Mouse (Mus musculus) forebrain, embryonic 12.5 days (tissue): ENCODE data around the gene Gm37240. TPM values are rescaled to one million over a fixed set of nuclear protein-coding genes. Genes with fewer than 3 reads are reported as not detected.

Experiments
- ATAC-seq: fragments of 200-750 bp; cut with Nextera tagmentation; 2 replicates; pipeline ENCODE4 v1.8.0; 2017; ENCODE audit warnings: moderate TSS enrichment; ENCODE audit not compliant: low FRiP score
- H3K27ac ChIP-seq: fragments of 300-500 bp; sonication (generic); 2 replicates; pipeline ENCODE4 v1.5.1; 2016; ENCODE audit warnings: mild to moderate bottlenecking
- H3K27me3 ChIP-seq: fragments of 300-500 bp; sonication (generic); 2 replicates; pipeline ENCODE4 v1.6.1; 2016; ENCODE audit warnings: mild to moderate bottlenecking
- H3K36me3 ChIP-seq: fragments of 300-500 bp; sonication (generic); replicated peaks from 2 replicates; pipeline ENCODE4 v1.6.1; 2016; ENCODE audit warnings: mild to moderate bottlenecking
- H3K4me1 ChIP-seq: fragments of 300-500 bp; sonication (generic); 2 replicates; pipeline ENCODE4 v1.6.1; 2016
- H3K4me2 ChIP-seq: fragments of 300-500 bp; sonication (generic); 2 replicates; pipeline ENCODE4 v1.6.1; 2016; ENCODE audit warnings: mild to moderate bottlenecking, moderate library complexity
- H3K4me3 ChIP-seq: fragments of 300-500 bp; sonication (generic); replicated peaks from 2 replicates; pipeline ENCODE4 v1.5.1; 2016; ENCODE audit warnings: mild to moderate bottlenecking
- H3K9ac ChIP-seq: fragments of 300-500 bp; sonication (generic); 2 replicates; pipeline ENCODE4 v1.6.1; 2016; ENCODE audit warnings: mild to moderate bottlenecking
- H3K9me3 ChIP-seq: fragments of 300-500 bp; sonication (generic); 2 replicates; pipeline ENCODE4 v1.6.1; 2016
- WGBS: fragments of 180-500 bp; shearing (Covaris S2); methylation state at CpG from one replicate; pipeline ENCODE4 v1.1.7; 2016; 5-methylcytosine and 5-hydroxymethylcytosine counted together
- polyA plus RNA-seq: library from polyadenylated mRNA; unstranded; fragments of >200 nt; fragmentation: Nextera tagmentation; extraction: Ambion mirVana; gene quantifications from 2 replicates; pipeline ENCODE4 v1.2.1, GENCODE M21; 2016

Gene Gm37240
- polyA plus RNA-seq, 1 experiment from 2014 or later, result 0.57 TPM

GRCm38 (mm10) chr3:85764937-85765337, 122.4 kb downstream of the Gm37240 start:
- no peak overlapping the region for H3K4me3 ChIP-seq
- H3K27me3 ChIP-seq, result no peaks in the 10 kb centered on the region; the same call in 1 of the 2 replicates
- no peak overlapping the region for H3K9ac ChIP-seq
- 0 out of 2 replicates have a peak overlapping the region, but pooled peaks have one; percentile 9 for H3K27ac ChIP-seq
- H3K4me2 ChIP-seq, result peak overlapping the region; percentile 31
- ATAC-seq, result peak; percentile 14; the same call in 1 of the 2 replicates
- H3K36me3 ChIP-seq, result no peaks in the 10 kb centered on the region
- peaks cover 14% of the 10 kb centered on the region for H3K4me1 ChIP-seq
- WGBS, result 33% methylated on average over 7 of the region's 7 CpGs
- H3K9me3 ChIP-seq, result no peaks in the 10 kb centered on the region

GRCm38 (mm10) chr3:85764008-85764834, 123.1 kb downstream of the Gm37240 start:
- H3K4me2 ChIP-seq, result peak overlapping the region; percentile 31

GRCm38 (mm10) chr3:85757944-85758343, 129.4 kb downstream of the Gm37240 start:
- no peak overlapping the region for H3K9ac ChIP-seq
- no peak overlapping the region for H3K4me3 ChIP-seq
- no peaks in the 10 kb centered on the region for H3K9me3 ChIP-seq
- H3K4me1 ChIP-seq, result peaks cover 3% of the 10 kb centered on the region; the same call in 1 of the 2 replicates
- no peaks in the 10 kb centered on the region for H3K36me3 ChIP-seq
- no peak overlapping the region for H3K4me2 ChIP-seq
- ATAC-seq, result no peak
- no peak overlapping the region for H3K27ac ChIP-seq
- no peaks in the 10 kb centered on the region; the same call in 1 of the 2 replicates for H3K27me3 ChIP-seq
- WGBS, result 86% methylated on average over 2 of the region's 2 CpGs

More at GRCm38 (mm10) chr3:85764008-85764834, 123.1 kb downstream of the Gm37240 start:
- H3K9me3 ChIP-seq, result no peaks in the 10 kb centered on the region
- WGBS, result 19% methylated on average over 18 of the region's 18 CpGs
- H3K4me1 ChIP-seq, result peaks cover 14% of the 10 kb centered on the region
- no peak overlapping the region for H3K4me3 ChIP-seq
- no peaks in the 10 kb centered on the region; the same call in 1 of the 2 replicates for H3K27me3 ChIP-seq
- H3K9ac ChIP-seq, result no peak overlapping the region
- ATAC-seq, result peak; percentile 77
- no peaks in the 10 kb centered on the region for H3K36me3 ChIP-seq
- H3K27ac ChIP-seq, result peak overlapping the region; percentile 65

- Histone ChIP-seq H3K27ac (no peak overlapping the region), H3K9ac (no peak overlapping the region), H3K27me3 (no peaks in the 10 kb centered on the region), H3K9me3 (no peaks in the 10 kb centered on the region), H3K4me2 (no peak overlapping the region), H3K4me3 (no peak overlapping the region), H3K36me3 (no peaks in the 10 kb centered on the region), H3K4me1 (peaks cover 6% of the 10 kb centered on the region; the same call in 1 of the 2 replicates)
- 91% methylated on average over 4 of the region's 4 CpGs for WGBS
- no peak for ATAC-seq
Observed at GRCm38 (mm10) chr3:85757435-85757834, 129.9 kb downstream of the Gm37240 start.

- no peak overlapping the region for H3K27ac ChIP-seq
- H3K36me3 ChIP-seq, result no peaks in the 10 kb centered on the region
- H3K27me3 ChIP-seq, result no peaks in the 10 kb centered on the region
- ATAC-seq, result no peak
- H3K9ac ChIP-seq, result no peak overlapping the region
- no peaks in the 10 kb centered on the region for H3K9me3 ChIP-seq
- H3K4me2 ChIP-seq, result no peak overlapping the region
- no peak overlapping the region for H3K4me3 ChIP-seq
- 53% methylated on average over 4 of the region's 4 CpGs for WGBS
- peaks cover 14% of the 10 kb centered on the region for H3K4me1 ChIP-seq
Observed at GRCm38 (mm10) chr3:85749348-85749747, 138.0 kb downstream of the Gm37240 start.

- no peak overlapping the region for H3K27ac ChIP-seq
- no peak overlapping the region for H3K9ac ChIP-seq
- ATAC-seq, result no peak
- WGBS, result 17% methylated on average over 4 of the region's 4 CpGs
- H3K36me3 ChIP-seq, result no peaks in the 10 kb centered on the region
- no peaks in the 10 kb centered on the region for H3K27me3 ChIP-seq
- H3K4me1 ChIP-seq, result peaks cover 14% of the 10 kb centered on the region
- H3K9me3 ChIP-seq, result no peaks in the 10 kb centered on the region
- H3K4me3 ChIP-seq, result no peak overlapping the region
- no peak overlapping the region for H3K4me2 ChIP-seq
Observed at GRCm38 (mm10) chr3:85748863-85749262, 138.5 kb downstream of the Gm37240 start.

GRCm38 (mm10) chr3:85746116-85746515, 141.2 kb downstream of the Gm37240 start:
- WGBS, result 67% methylated on average over 4 of the region's 4 CpGs
- Histone ChIP-seq H3K4me1 (peaks cover 8% of the 10 kb centered on the region), H3K27me3 (no peaks in the 10 kb centered on the region), H3K4me2 (no peak overlapping the region), H3K36me3 (no peaks in the 10 kb centered on the region), H3K4me3 (no peak overlapping the region), H3K27ac (no peak overlapping the region), H3K9ac (no peak overlapping the region), H3K9me3 (no peaks in the 10 kb centered on the region)
- no peak for ATAC-seq

GRCm38 (mm10) chr3:85741767-85742166, 145.6 kb downstream of the Gm37240 start:
- H3K36me3 ChIP-seq, result no peaks in the 10 kb centered on the region
- no peaks in the 10 kb centered on the region for H3K9me3 ChIP-seq
- no peaks in the 10 kb centered on the region for H3K27me3 ChIP-seq
- no peaks in the 10 kb centered on the region for H3K4me1 ChIP-seq
- no peak overlapping the region for H3K27ac ChIP-seq
- H3K4me2 ChIP-seq, result no peak overlapping the region
- no peak overlapping the region for H3K4me3 ChIP-seq
- no peak overlapping the region for H3K9ac ChIP-seq
- 92% methylated on average over 3 of the region's 3 CpGs for WGBS
- ATAC-seq, result no peak

- no peaks in the 10 kb centered on the region for H3K4me1 ChIP-seq
- H3K4me2 ChIP-seq, result no peak overlapping the region
- H3K27ac ChIP-seq, result no peak overlapping the region
- 74% methylated on average over 3 of the region's 3 CpGs for WGBS
- H3K27me3 ChIP-seq, result no peaks in the 10 kb centered on the region
- H3K9me3 ChIP-seq, result no peaks in the 10 kb centered on the region
- H3K36me3 ChIP-seq, result no peaks in the 10 kb centered on the region
- no peak overlapping the region for H3K4me3 ChIP-seq
- ATAC-seq, result no peak
- no peak overlapping the region for H3K9ac ChIP-seq
Observed at GRCm38 (mm10) chr3:85738591-85738990, 148.7 kb downstream of the Gm37240 start.

GRCm38 (mm10) chr3:85733939-85734729, 153.2 kb downstream of the Gm37240 start:
- no peaks in the 10 kb centered on the region for H3K27me3 ChIP-seq
- WGBS, result 80% methylated on average over 5 of the region's 5 CpGs
- ATAC-seq, result no peak
- no peak overlapping the region for H3K4me3 ChIP-seq
- H3K9ac ChIP-seq, result no peak overlapping the region
- H3K36me3 ChIP-seq, result no peaks in the 10 kb centered on the region
- H3K4me2 ChIP-seq, result no peak overlapping the region
- no peaks in the 10 kb centered on the region for H3K9me3 ChIP-seq
- no peak overlapping the region for H3K27ac ChIP-seq
- H3K4me1 ChIP-seq, result no peaks in the 10 kb centered on the region

GRCm38 (mm10) chr3:85727171-85727570, 160.1 kb downstream of the Gm37240 start:
- H3K4me2 ChIP-seq, result no peak overlapping the region
- H3K9me3 ChIP-seq, result no peaks in the 10 kb centered on the region
- no peak for ATAC-seq
- H3K27me3 ChIP-seq, result no peaks in the 10 kb centered on the region
- H3K4me3 ChIP-seq, result no peak overlapping the region
- no peaks in the 10 kb centered on the region for H3K36me3 ChIP-seq
- H3K27ac ChIP-seq, result no peak overlapping the region
- 37% methylated on average over 2 of the region's 2 CpGs for WGBS
- H3K4me1 ChIP-seq, result no peaks in the 10 kb centered on the region
- no peak overlapping the region for H3K9ac ChIP-seq

GRCm38 (mm10) chr3:85725971-85726370, 161.3 kb downstream of the Gm37240 start:
- ATAC-seq, result no peak
- H3K4me1 ChIP-seq, result no peaks in the 10 kb centered on the region
- WGBS, result 85% methylated on average over 3 of the region's 3 CpGs
- H3K4me3 ChIP-seq, result no peak overlapping the region
- H3K4me2 ChIP-seq, result no peak overlapping the region
- H3K9me3 ChIP-seq, result no peaks in the 10 kb centered on the region
- no peaks in the 10 kb centered on the region for H3K27me3 ChIP-seq
- H3K36me3 ChIP-seq, result no peaks in the 10 kb centered on the region
- no peak overlapping the region for H3K9ac ChIP-seq
- no peak overlapping the region for H3K27ac ChIP-seq
